ENCODE assay signal across 24 mouse cellular contexts in the genomic region with DNA sequence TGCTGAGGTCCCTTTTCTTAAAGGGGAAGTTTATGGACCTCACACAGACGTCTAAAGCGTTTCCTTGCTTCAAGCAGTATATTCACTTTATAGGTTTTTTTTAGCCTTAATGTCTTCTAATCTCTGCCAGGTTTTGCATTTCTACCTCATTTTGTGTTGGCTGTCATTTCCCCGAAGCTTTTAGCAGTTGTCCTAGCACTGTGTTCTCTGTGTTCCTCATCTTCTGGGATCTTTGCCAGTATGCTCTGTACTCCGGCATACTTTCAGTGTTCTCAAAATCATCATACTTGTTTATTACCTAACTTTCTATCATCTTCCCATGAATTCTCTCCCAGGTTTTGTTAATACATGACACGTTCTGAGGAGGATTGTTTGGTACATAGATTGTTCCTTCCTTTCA.
A peak's percentile ranks its signal among the peaks of the same experiment; 100 is the strongest.
DNase-seq lines count a peak whose midpoint lies in the region; ATAC-seq and TF ChIP-seq lines count a peak whose summit lies in the region.
"Had no signal": no experiment of that assay in that cellular context is flagged by ENCODE, and none has a peak within 500 bp of the region (broad histone marks: within the 10 kb centered on the region; RNA-seq: fewer than 3 reads in every experiment).

No protein-coding gene starts in this region.

- H3K4me3 ChIP-seq in forebrain, embryonic 14.5 days (ENCODE audit: low read depth, low read length), result no peak overlapping the region
- H3K4me3 ChIP-seq in forebrain, embryonic 11.5 days (ENCODE audit: low read depth, low read length), result no peak overlapping the region
- H3K4me3 ChIP-seq in kidney, adult 2 months (ENCODE audit: insufficient read depth, low read depth, low read length), result no peak overlapping the region
- H3K4me3 ChIP-seq: forebrain, embryonic 12.5 days; heart, embryonic 15.5 days; hindbrain, embryonic 13.5 days; limb, embryonic 15.5 days; lung, embryonic 15.5 days had no signal

- intact Hi-C loops in left cerebral cortex, postnatal 25 days (cut with DNase I), result no loop called here

- no peaks in the 10 kb centered on the region for H3K36me3 ChIP-seq in forebrain, embryonic 14.5 days (ENCODE audit: control insufficient read depth, insufficient read depth, low read length)
- H3K36me3 ChIP-seq in forebrain, embryonic 11.5 days (ENCODE audit: control insufficient read depth, insufficient read depth, low read length), result no peaks in the 10 kb centered on the region
- no peaks in the 10 kb centered on the region for H3K36me3 ChIP-seq in kidney, adult 2 months (ENCODE audit: control insufficient read depth, insufficient read depth, low read length)
- H3K36me3 ChIP-seq: forebrain, embryonic 12.5 days; heart, embryonic 15.5 days; hindbrain, embryonic 13.5 days; limb, embryonic 15.5 days; lung, embryonic 15.5 days had no signal

- no peak overlapping the region for H3K4me2 ChIP-seq in forebrain, embryonic 14.5 days (ENCODE audit: low read length)
- no peak overlapping the region for H3K4me2 ChIP-seq in forebrain, embryonic 11.5 days (ENCODE audit: low read depth, low read length, severe bottlenecking)
- H3K4me2 ChIP-seq: forebrain, embryonic 12.5 days; heart, embryonic 15.5 days; hindbrain, embryonic 13.5 days; limb, embryonic 15.5 days; lung, embryonic 15.5 days had no signal

- whole genome bisulfite sequencing in forebrain, embryonic 14.5 days, result 85% methylated on average over 5 of the region's 5 CpGs
- 92% methylated on average over 5 of the region's 5 CpGs for WGBS in forebrain, embryonic 11.5 days
- WGBS in kidney, adult 2 months, result 69% methylated on average over 5 of the region's 5 CpGs

- TF ChIP-seq CTCF in kidney, adult 2 months (conservative IDR thresholded peaks at IDR 0.05; ENCODE audit: insufficient read depth, insufficient read length, low read depth, low read length), result no peak

- H3K4me1 ChIP-seq in forebrain, embryonic 14.5 days (ENCODE audit: control insufficient read depth, insufficient read depth, low read length), result no peaks in the 10 kb centered on the region
- no peaks in the 10 kb centered on the region for H3K4me1 ChIP-seq in forebrain, embryonic 11.5 days (replicated peaks; ENCODE audit: control insufficient read depth, insufficient read depth, low read length)
- H3K4me1 ChIP-seq in kidney, adult 2 months (ENCODE audit: control insufficient read depth, insufficient read depth, low read length), result no peaks in the 10 kb centered on the region
- H3K4me1 ChIP-seq: forebrain, embryonic 12.5 days; heart, embryonic 15.5 days; hindbrain, embryonic 13.5 days; limb, embryonic 15.5 days; lung, embryonic 15.5 days had no signal

- no peak overlapping the region for H3K27ac ChIP-seq in forebrain, embryonic 14.5 days (ENCODE audit: low read depth, low read length)
- no peak overlapping the region for H3K27ac ChIP-seq in forebrain, embryonic 11.5 days (ENCODE audit: low read depth, low read length)
- H3K27ac ChIP-seq in kidney, adult 2 months (ENCODE audit: insufficient read depth, low read depth, low read length), result no peak overlapping the region
- H3K27ac ChIP-seq: forebrain, embryonic 12.5 days; heart, embryonic 15.5 days; hindbrain, embryonic 13.5 days; kidney, postnatal 0 days; limb, embryonic 15.5 days; liver, embryonic 14.5 days; lung, embryonic 15.5 days had no signal

- no peaks in the 10 kb centered on the region for H3K27me3 ChIP-seq in forebrain, embryonic 14.5 days (replicated peaks; ENCODE audit: control insufficient read depth, insufficient read depth, low read length)
- no peaks in the 10 kb centered on the region for H3K27me3 ChIP-seq in forebrain, embryonic 11.5 days (ENCODE audit: control insufficient read depth, insufficient read depth, low read length)
- no peaks in the 10 kb centered on the region for H3K27me3 ChIP-seq in kidney, adult 2 months (replicated peaks; ENCODE audit: control insufficient read depth, insufficient read depth, low read length)
- H3K27me3 ChIP-seq: forebrain, embryonic 12.5 days; heart, embryonic 15.5 days; hindbrain, embryonic 13.5 days; limb, embryonic 15.5 days; lung, embryonic 15.5 days had no signal

- TF ChIP-seq POLR2A in kidney, adult 2 months (IDR thresholded peaks at IDR 0.05; ENCODE audit: low read depth, low read length), result no peak

- H3K9ac ChIP-seq in forebrain, embryonic 14.5 days (ENCODE audit: low read length), result no peak overlapping the region
- no peak overlapping the region for H3K9ac ChIP-seq in forebrain, embryonic 11.5 days (ENCODE audit: low read length)
- H3K9ac ChIP-seq: forebrain, embryonic 12.5 days; heart, embryonic 15.5 days; hindbrain, embryonic 13.5 days; limb, embryonic 15.5 days; liver, embryonic 14.5 days; lung, embryonic 15.5 days had no signal

- H3K9me3 ChIP-seq in forebrain, embryonic 14.5 days (replicated peaks; ENCODE audit: control insufficient read depth, low read length), result no peaks in the 10 kb centered on the region
- no peaks in the 10 kb centered on the region for H3K9me3 ChIP-seq in forebrain, embryonic 11.5 days (ENCODE audit: control insufficient read depth, low read length)
- H3K9me3 ChIP-seq: forebrain, embryonic 12.5 days; heart, embryonic 15.5 days; hindbrain, embryonic 13.5 days; limb, embryonic 15.5 days; lung, embryonic 15.5 days had no signal

- ATAC-seq in forebrain, embryonic 14.5 days, result no peak
- no peak for ATAC-seq in forebrain, embryonic 11.5 days (replicated peaks; ENCODE audit: low FRiP score)

- DNase-seq in forebrain, embryonic 14.5 days (ENCODE audit: low spot score), result peak; percentile 46
- DNase-seq in forebrain, embryonic 11.5 days (ENCODE audit: low spot score), result no peak
- DNase-seq in layer of hippocampus, adult 18-20 months (ENCODE audit: low spot score in 2 of 2), result peak; percentile 7 to 48
- no peak for DNase-seq in layer of hippocampus, postnatal 10 days (ENCODE audit: low spot score in 2 of 2)
- DNase-seq in right cerebral cortex, postnatal 36 days (ENCODE audit: low spot score in 2 of 2), result peak; percentile 16
- DNase-seq in right cerebral cortex, postnatal 4 days, result no peak
- DNase-seq in left cerebral cortex, postnatal 25 days (ENCODE audit: low spot score in 2 of 2), result peak; percentile 46 to 69
- DNase-seq in kidney, adult 2 months, result no peak
- DNase-seq: adrenal gland, postnatal 10 days; cerebellum, adult 11-12 months; cerebellum, postnatal 14 days; heart, postnatal 36 days; kidney, adult 18-20 months; lung, postnatal 4 days; midbrain, embryonic 14.5 days; thymus, adult 18-20 months; thymus, postnatal 36 days had no signal

Comparison
In these comparisons a context has a peak if more than half of its experiments do, and no peak if none do; other contexts are left out.
1. DNase-seq: peak in forebrain, embryonic 14.5 days (single experiment), layer of hippocampus, adult 18-20 months (2 of 2), right cerebral cortex, postnatal 36 days (2 of 2) and left cerebral cortex, postnatal 25 days (2 of 2); none in forebrain, embryonic 11.5 days (single experiment), layer of hippocampus, postnatal 10 days (0 of 2), right cerebral cortex, postnatal 4 days (single experiment) and kidney, adult 2 months (single experiment).